Mouse (Mus musculus): Measurements from ENCODE around the gene Stim1.
"Not testable (repeated sequence)": the region's sequence is repeated elsewhere in the genome, so short reads cannot be mapped to it uniquely, and the experiment has no call there.

Gene Stim1

GRCm38 (mm10) chr7:102358124-102358523, 90.5 kb downstream of the Stim1 start:
- in situ Hi-C loops (cut with MboI, MseI): no loop called here

DNA sequence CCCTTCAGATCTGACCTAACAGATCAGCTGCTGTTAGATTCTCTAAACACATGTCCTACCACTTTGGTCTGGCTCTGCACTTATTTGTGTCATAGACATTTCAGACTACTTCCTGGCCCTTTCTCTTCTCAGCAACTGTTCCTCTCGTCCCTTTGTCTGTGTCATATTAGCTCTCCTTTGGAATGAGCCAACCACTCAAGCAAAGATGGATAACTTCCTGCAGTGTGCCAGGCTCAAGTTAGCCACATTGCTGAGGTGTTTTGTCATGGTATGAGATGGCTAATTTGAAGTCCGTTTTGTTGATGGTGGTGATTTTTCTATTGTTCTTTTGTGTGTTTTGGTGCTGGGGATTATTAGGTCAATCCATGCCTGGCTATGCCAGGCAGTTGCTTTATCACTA, 93.7 kb downstream of the Stim1 start:
- in situ Hi-C loops (cut with MboI, MseI): no loop called here

- in situ Hi-C loops (cut with MboI, MseI): no loop called here
Measured at GRCm38 (mm10) chr7:102363853-102364252, 96.2 kb downstream of the Stim1 start.

- in situ Hi-C loops (cut with MboI, MseI): no loop called here
Measured at GRCm38 (mm10) chr7:102369661-102370060, 102.1 kb downstream of the Stim1 start.

GRCm38 (mm10) chr7:102370526-102370925, 102.9 kb downstream of the Stim1 start:
- in situ Hi-C loops (cut with MboI, MseI): no loop called here

DNA sequence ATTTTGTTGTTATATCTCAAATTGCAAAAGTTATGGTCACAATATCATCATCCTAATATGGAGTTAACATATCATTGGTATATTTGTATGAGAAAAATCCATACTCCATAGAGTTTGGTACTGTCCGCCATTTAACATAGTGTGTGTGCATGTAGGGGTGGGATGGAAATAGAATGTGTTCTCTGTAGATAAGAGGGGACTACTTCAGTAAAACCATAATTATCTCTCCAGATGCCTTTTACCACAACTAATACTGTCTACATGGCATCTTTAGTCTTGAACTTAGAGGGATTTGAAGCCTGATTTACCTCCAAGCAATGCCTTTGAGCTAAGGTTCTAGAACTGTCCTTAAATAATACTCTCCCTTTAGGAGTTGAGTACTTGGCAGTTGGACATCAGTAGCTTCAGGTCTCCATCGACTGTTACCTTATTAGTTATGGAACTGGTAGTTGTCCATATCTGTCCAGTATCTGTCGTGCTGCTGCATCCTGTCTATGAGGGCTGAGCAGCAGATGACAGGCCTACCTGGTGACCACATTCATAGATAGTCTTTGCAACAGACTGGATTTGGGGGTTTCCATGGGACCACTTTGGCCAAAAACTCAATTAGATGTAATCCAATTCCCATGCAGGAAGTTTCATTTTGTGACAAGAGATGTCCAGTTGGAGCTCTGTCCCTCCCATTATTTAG, 105.9 kb downstream of the Stim1 start:
- in situ Hi-C loops (cut with MboI, MseI): no loop called here

DNA sequence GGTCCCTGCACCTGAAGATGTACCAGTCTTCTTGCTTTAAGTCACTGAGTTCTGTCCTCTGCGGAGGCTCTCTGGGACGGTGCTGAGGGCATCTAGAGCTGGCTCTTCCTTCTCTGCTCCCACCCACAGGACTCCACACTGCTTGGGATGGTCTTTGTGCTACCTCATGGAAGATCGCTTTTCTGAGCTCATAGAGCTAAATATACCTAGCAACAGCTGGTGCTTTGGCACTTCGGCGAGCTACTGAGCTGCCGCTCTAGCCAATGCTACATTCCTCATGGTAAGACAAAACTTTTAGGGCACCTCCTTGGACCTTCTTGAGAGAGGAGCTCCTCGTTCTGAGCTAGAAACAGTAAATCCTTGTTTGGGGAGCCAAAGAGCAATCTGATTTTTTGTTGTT, 115.6 kb downstream of the Stim1 start:
- in situ Hi-C loops (cut with MboI, MseI): no loop called here

DNA sequence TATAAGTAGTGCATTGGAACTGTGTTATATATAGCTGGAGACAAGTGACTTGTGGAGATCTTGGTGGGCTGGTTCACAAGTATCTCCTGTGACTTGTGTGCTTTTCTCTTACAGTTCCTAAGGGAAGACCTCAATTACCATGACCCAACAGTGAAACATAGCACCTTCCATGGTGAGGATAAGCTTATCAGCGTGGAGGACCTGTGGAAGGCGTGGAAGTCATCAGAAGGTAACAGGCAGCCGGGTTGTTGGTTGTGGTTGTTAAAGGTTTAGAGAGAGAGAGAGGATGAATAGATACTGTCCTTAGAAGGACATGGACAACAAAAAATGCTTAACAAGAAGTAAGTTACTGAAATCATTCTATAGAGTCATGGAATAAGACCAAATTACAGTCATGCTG, 118.4 kb downstream of the Stim1 start:
- in situ Hi-C loops (cut with MboI, MseI): no loop called here

- in situ Hi-C loops (cut with MboI, MseI): no loop called here
Measured at GRCm38 (mm10) chr7:102389082-102389481, 121.5 kb downstream of the Stim1 start.

- in situ Hi-C loops (cut with MboI, MseI): no loop called here
Measured at GRCm38 (mm10) chr7:102393898-102394297, 126.3 kb downstream of the Stim1 start.

- in situ Hi-C loops (cut with MboI, MseI): no loop called here
Measured at GRCm38 (mm10) chr7:102395894-102396293, 128.3 kb downstream of the Stim1 start.

GRCm38 (mm10) chr7:102396331-102396730, 128.7 kb downstream of the Stim1 start:
- in situ Hi-C loops (cut with MboI, MseI): no loop called here

DNA sequence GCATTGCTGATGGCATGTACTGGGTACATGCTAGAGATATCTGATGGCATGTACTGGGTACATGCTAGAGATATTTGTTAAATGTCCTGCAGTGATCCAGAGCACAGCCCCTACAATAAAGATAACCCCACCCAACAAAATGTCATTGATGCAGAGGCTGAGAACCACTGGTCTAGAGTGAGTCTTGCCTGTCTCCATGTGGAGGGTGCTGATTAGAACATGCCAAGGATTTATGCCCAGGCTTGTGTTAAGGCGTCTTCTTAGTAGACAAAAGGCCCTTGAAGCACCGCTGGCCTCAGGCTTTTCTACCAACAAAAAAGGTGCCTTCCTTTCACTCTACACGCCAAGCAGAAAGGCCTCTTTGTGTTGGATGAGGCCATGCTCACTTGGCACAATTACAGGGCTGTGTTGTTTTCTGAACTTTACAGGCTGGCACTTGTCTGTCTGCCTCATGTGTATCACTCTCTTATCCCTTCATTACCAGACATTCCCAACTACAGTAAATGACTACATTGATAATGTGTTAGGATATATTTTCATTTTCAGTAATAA, 131.7 kb downstream of the Stim1 start:
- in situ Hi-C loops (cut with MboI, MseI): no loop called here

- in situ Hi-C loops (cut with MboI, MseI): loop anchor here (10.0 kb wide), 1 partner anchor 1279 kb away; no protein-coding TSS in a partner anchor
Measured at GRCm38 (mm10) chr7:102404118-102404517, 136.5 kb downstream of the Stim1 start.

DNA sequence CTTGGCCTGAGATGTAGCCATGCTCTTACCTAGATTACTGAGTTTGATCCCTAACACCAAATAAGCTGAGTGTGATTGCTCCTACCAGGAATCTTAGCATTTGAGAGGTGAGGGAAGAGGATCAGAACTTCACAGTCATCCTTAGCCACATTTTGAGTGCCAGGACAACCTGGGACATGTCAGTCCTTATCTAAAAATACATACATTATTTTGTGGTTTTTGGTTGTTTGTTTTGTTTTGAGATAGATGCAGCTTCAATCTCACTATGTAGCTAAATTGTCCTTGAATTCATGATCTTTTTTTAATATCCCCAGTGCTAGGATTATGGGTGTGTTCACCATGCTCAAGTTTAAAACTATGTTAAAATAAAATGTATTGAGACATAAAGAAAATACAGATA, 139.8 kb downstream of the Stim1 start:
- in situ Hi-C loops (cut with MboI, MseI): loop anchor here (10.0 kb wide), 1 partner anchor 1283 kb away; no protein-coding TSS in a partner anchor

- in situ Hi-C loops (cut with MboI, MseI): not testable (repeated sequence)
Measured at GRCm38 (mm10) chr7:102415272-102415671, 147.7 kb downstream of the Stim1 start.

DNA sequence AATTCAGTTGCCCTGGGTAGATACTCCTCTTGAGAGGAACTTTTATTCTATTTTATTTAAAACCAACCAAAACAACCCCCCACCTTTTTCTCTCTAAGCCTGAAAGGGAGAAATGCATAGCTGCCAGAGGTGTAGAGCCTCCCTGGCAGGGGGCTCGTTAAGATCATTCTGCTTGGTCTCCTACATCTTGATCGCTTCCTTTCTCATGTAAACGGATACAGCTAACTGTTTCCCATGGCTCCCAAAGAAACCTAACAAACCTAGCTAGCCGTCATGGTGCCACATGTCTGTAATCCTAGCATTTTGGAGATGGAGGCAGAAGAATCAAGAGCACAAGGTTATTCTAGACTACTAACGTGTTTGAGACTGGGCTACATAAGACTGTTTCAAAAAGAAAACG, 148.2 kb downstream of the Stim1 start:
- in situ Hi-C loops (cut with MboI, MseI): no loop called here

DNA sequence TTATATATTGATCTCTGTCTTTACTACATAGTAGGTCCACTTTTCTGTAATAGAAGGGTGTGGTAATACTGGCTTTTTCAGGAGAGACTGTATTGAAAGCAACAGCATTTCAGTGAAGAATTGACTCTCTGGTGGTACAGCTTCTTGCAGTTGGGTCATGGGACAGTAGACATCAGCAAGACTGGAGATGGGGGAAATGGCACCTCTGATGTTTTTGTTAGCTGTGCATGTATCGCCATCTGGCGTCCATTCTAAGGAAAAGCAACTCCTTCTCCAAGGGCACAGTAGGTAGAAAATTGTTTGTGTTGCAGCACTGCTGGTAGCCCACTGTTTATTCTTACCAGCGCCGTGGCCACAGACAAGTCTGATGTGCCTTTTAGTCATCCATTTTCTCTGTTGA, 149.8 kb downstream of the Stim1 start:
- in situ Hi-C loops (cut with MboI, MseI): no loop called here

GRCm38 (mm10) chr7:102422036-102422435, 154.4 kb downstream of the Stim1 start:
- in situ Hi-C loops (cut with MboI, MseI): loop anchor here (5.0 to 10.0 kb wide), 2 partner anchors 155 to 487 kb away; partner anchors contain the start of genes Lrrc51, Numa1 and Stim1

GRCm38 (mm10) chr7:102425933-102426685, 158.5 kb downstream of the Stim1 start:
- in situ Hi-C loops (cut with MboI, MseI): loop anchor here (10.0 kb wide), 1 partner anchor 491 kb away; the partner anchor contains the start of genes Lrrc51 and Numa1

- in situ Hi-C loops (cut with MboI, MseI): no loop called here
Measured at GRCm38 (mm10) chr7:102434344-102434743, 166.7 kb downstream of the Stim1 start.
